In genomic region chr11:69604347-69604746, GRCm38 (mm10) we compare ENCODE assay signal across 8 mouse cellular contexts. TPM values are rescaled to one million over a fixed set of nuclear protein-coding genes. Genes with fewer than 3 reads are reported as not detected.
DNase-seq lines count a peak whose midpoint lies in the region; ATAC-seq and TF ChIP-seq lines count a peak whose summit lies in the region.

No protein-coding gene starts in this region.

- peak overlapping the region; percentile 78 for H3K4me3 ChIP-seq in cerebellum, adult 2 months (replicated peaks; ENCODE audit: insufficient read depth, low read depth, low read length)
- H3K4me3 ChIP-seq in lung, embryonic 16.5 days (ENCODE audit: low read length), result peak overlapping the region; percentile 52
- H3K4me3 ChIP-seq in limb, embryonic 13.5 days, result peak overlapping the region; percentile 64
- H3K4me3 ChIP-seq in stomach, embryonic 14.5 days (ENCODE audit: low read depth, low read length), result peak overlapping the region; percentile 62; the same call in 1 of the 2 replicates

- peak overlapping the region; percentile 90 for H3K4me2 ChIP-seq in lung, embryonic 16.5 days (ENCODE audit: low read depth, low read length)
- H3K4me2 ChIP-seq in limb, embryonic 13.5 days (replicated peaks), result peak overlapping the region; percentile 100
- H3K4me2 ChIP-seq in stomach, embryonic 14.5 days (replicated peaks; ENCODE audit: low read depth, low read length), result peak overlapping the region; percentile 100

- peak; percentile 45 to 57 for DNase-seq in cerebellum, adult 2 months
- no peak for DNase-seq in cerebellum, adult 9-11 months
- no peak for DNase-seq in lung, adult 18-20 months
- no peak for DNase-seq in thymus, postnatal 0 days (ENCODE audit: low spot score)
- no peak for DNase-seq in natural killer cell, adult 2 months (ENCODE audit: low spot score in 2 of 2)

- ATAC-seq in lung, embryonic 16.5 days (ENCODE audit: low read depth), result no peak
- ATAC-seq in limb, embryonic 13.5 days (ENCODE audit: low FRiP score, low read depth), result no peak
- no peak for ATAC-seq in stomach, embryonic 14.5 days (ENCODE audit: insufficient number of reproducible peaks, insufficient read depth, low FRiP score, low read depth)

- peak overlapping the region; percentile 97 for H3K27ac ChIP-seq in cerebellum, adult 2 months (ENCODE audit: insufficient read depth, low read length)
- H3K27ac ChIP-seq in lung, embryonic 16.5 days (ENCODE audit: low read length), result no peak overlapping the region
- no peak overlapping the region for H3K27ac ChIP-seq in limb, embryonic 13.5 days
- no peak overlapping the region for H3K27ac ChIP-seq in stomach, embryonic 14.5 days (ENCODE audit: low read length)

- H3K9ac ChIP-seq in lung, embryonic 16.5 days (ENCODE audit: low read length), result peak overlapping the region; percentile 68; the same call in 1 of the 2 replicates
- peak overlapping the region; percentile 80; the same call in 1 of the 2 replicates for H3K9ac ChIP-seq in limb, embryonic 13.5 days
- H3K9ac ChIP-seq in stomach, embryonic 14.5 days (replicated peaks; ENCODE audit: low read depth, low read length), result no peak overlapping the region

- TF ChIP-seq CTCF in cerebellum, adult 2 months (IDR thresholded peaks at IDR 0.05; ENCODE audit: borderline replicate concordance, insufficient read depth, low read depth, low read length), result no peak

- no peak for TF ChIP-seq POLR2A in cerebellum, adult 2 months (IDR thresholded peaks at IDR 0.05; ENCODE audit: borderline replicate concordance, insufficient read depth, low read length)

- 8% methylated on average over 3 of the region's 3 CpGs for WGBS in cerebellum, adult 2 months
- WGBS in lung, embryonic 16.5 days, result 53% methylated on average over 3 of the region's 3 CpGs
- WGBS in limb, embryonic 13.5 days, result 42% methylated on average over 3 of the region's 3 CpGs
- 59% methylated on average over 3 of the region's 3 CpGs for WGBS in stomach, embryonic 14.5 days

- H3K9me3 ChIP-seq in lung, embryonic 16.5 days (ENCODE audit: control insufficient read depth, low read length), result no peaks in the 10 kb centered on the region
- H3K9me3 ChIP-seq in limb, embryonic 13.5 days, result no peaks in the 10 kb centered on the region
- no peaks in the 10 kb centered on the region for H3K9me3 ChIP-seq in stomach, embryonic 14.5 days (ENCODE audit: control insufficient read depth, low read depth, low read length)

- peaks cover 28% of the 10 kb centered on the region for H3K4me1 ChIP-seq in cerebellum, adult 2 months (ENCODE audit: control insufficient read depth, insufficient read depth, low read length)
- peaks cover 32% of the 10 kb centered on the region for H3K4me1 ChIP-seq in lung, embryonic 16.5 days (replicated peaks; ENCODE audit: control insufficient read depth, insufficient read depth, low read length)
- H3K4me1 ChIP-seq in limb, embryonic 13.5 days, result peaks cover 28% of the 10 kb centered on the region
- H3K4me1 ChIP-seq in stomach, embryonic 14.5 days (ENCODE audit: control insufficient read depth, insufficient read depth, low read length), result peaks cover 27% of the 10 kb centered on the region

- H3K36me3 ChIP-seq in lung, embryonic 16.5 days (ENCODE audit: control insufficient read depth, insufficient read depth, low read length), result no peaks in the 10 kb centered on the region
- H3K36me3 ChIP-seq in limb, embryonic 13.5 days, result 0 out of 2 replicates have a peak, but pooled peaks cover 4% of the 10 kb centered on the region
- H3K36me3 ChIP-seq in stomach, embryonic 14.5 days (ENCODE audit: control insufficient read depth, insufficient read depth, low read length), result no peaks in the 10 kb centered on the region

- H3K27me3 ChIP-seq in cerebellum, adult 2 months (ENCODE audit: control insufficient read depth, insufficient read depth, low read length), result no peaks in the 10 kb centered on the region
- H3K27me3 ChIP-seq in lung, embryonic 16.5 days (ENCODE audit: control insufficient read depth, insufficient read depth, low read depth, low read length), result peaks cover 6% of the 10 kb centered on the region; the same call in 1 of the 2 replicates
- peaks cover 29% of the 10 kb centered on the region for H3K27me3 ChIP-seq in limb, embryonic 13.5 days
- no peaks in the 10 kb centered on the region for H3K27me3 ChIP-seq in stomach, embryonic 14.5 days (ENCODE audit: control insufficient read depth, insufficient read depth, low read length)

RNA-seq across cellular contexts. Expression of gene Atp1b2, which starts 1.4 kb away (rescaled TPM):
- polyA plus RNA-seq in cerebellum, adult 2 months (2012; rRNA removed), result 890 and 950 TPM in 2 replicates
- polyA plus RNA-seq in lung, embryonic 16.5 days (2015; fragmentation: Nextera tagmentation; extraction: Ambion mirVana), result 10.5 and 12.7 TPM in 2 replicates
- polyA plus RNA-seq in limb, embryonic 13.5 days (2015; fragmentation: Nextera tagmentation; extraction: Ambion mirVana), result 5.7 and 6.0 TPM in 2 replicates
- polyA plus RNA-seq in stomach, embryonic 14.5 days (2014; fragmentation: Nextera tagmentation; extraction: Ambion mirVana), result 8.8 and 10.0 TPM in 2 replicates
- 1.7 and 1.8 TPM in 2 replicates for polyA plus RNA-seq in thymus, postnatal 0 days (2015; fragmentation: Nextera tagmentation; extraction: Ambion mirVana)

RNA-seq across cellular contexts. Expression of gene Shbg, which starts 13.4 kb away (rescaled TPM):
- 0.11 TPM in 2 replicates for polyA plus RNA-seq in cerebellum, adult 2 months (2012; rRNA removed)
- polyA plus RNA-seq in lung, embryonic 16.5 days (2015; fragmentation: Nextera tagmentation; extraction: Ambion mirVana), result 0.15 TPM in 1 of 2 replicates, not detected in the other
- 0.22 TPM in 1 of 2 replicates, not detected in the other for polyA plus RNA-seq in limb, embryonic 13.5 days (2015; fragmentation: Nextera tagmentation; extraction: Ambion mirVana)
- not detected in 2 replicates for polyA plus RNA-seq in stomach, embryonic 14.5 days (2014; fragmentation: Nextera tagmentation; extraction: Ambion mirVana)
- 0.13 TPM in 1 of 2 replicates, not detected in the other for polyA plus RNA-seq in thymus, postnatal 0 days (2015; fragmentation: Nextera tagmentation; extraction: Ambion mirVana)

RNA-seq across cellular contexts. Expression of gene Sat2, which starts 17.5 kb away (rescaled TPM):
- polyA plus RNA-seq in cerebellum, adult 2 months (2012; rRNA removed), result 32.4 and 33.5 TPM in 2 replicates
- 15.2 and 19.2 TPM in 2 replicates for polyA plus RNA-seq in lung, embryonic 16.5 days (2015; fragmentation: Nextera tagmentation; extraction: Ambion mirVana)
- 24.1 and 28.0 TPM in 2 replicates for polyA plus RNA-seq in limb, embryonic 13.5 days (2015; fragmentation: Nextera tagmentation; extraction: Ambion mirVana)
- polyA plus RNA-seq in stomach, embryonic 14.5 days (2014; fragmentation: Nextera tagmentation; extraction: Ambion mirVana), result 17.5 and 18.7 TPM in 2 replicates
- polyA plus RNA-seq in thymus, postnatal 0 days (2015; fragmentation: Nextera tagmentation; extraction: Ambion mirVana), result 3.5 and 4.3 TPM in 2 replicates

RNA-seq across cellular contexts. Expression of gene Trp53, which starts 24.2 kb away (rescaled TPM):
- 34.7 and 35.6 TPM in 2 replicates for polyA plus RNA-seq in cerebellum, adult 2 months (2012; rRNA removed)
- polyA plus RNA-seq in lung, embryonic 16.5 days (2015; fragmentation: Nextera tagmentation; extraction: Ambion mirVana), result 141 and 154 TPM in 2 replicates
- 158 and 161 TPM in 2 replicates for polyA plus RNA-seq in limb, embryonic 13.5 days (2015; fragmentation: Nextera tagmentation; extraction: Ambion mirVana)
- polyA plus RNA-seq in stomach, embryonic 14.5 days (2014; fragmentation: Nextera tagmentation; extraction: Ambion mirVana), result 155 and 163 TPM in 2 replicates
- 138 and 165 TPM in 2 replicates for polyA plus RNA-seq in thymus, postnatal 0 days (2015; fragmentation: Nextera tagmentation; extraction: Ambion mirVana)

RNA-seq across cellular contexts. Expression of gene Wrap53, which starts 24.3 kb away (rescaled TPM):
- 18.6 and 18.8 TPM in 2 replicates for polyA plus RNA-seq in cerebellum, adult 2 months (2012; rRNA removed)
- polyA plus RNA-seq in lung, embryonic 16.5 days (2015; fragmentation: Nextera tagmentation; extraction: Ambion mirVana), result 26.2 and 29.2 TPM in 2 replicates
- 28.3 and 31.0 TPM in 2 replicates for polyA plus RNA-seq in limb, embryonic 13.5 days (2015; fragmentation: Nextera tagmentation; extraction: Ambion mirVana)
- polyA plus RNA-seq in stomach, embryonic 14.5 days (2014; fragmentation: Nextera tagmentation; extraction: Ambion mirVana), result 22.1 and 23.1 TPM in 2 replicates
- 27.0 and 30.6 TPM in 2 replicates for polyA plus RNA-seq in thymus, postnatal 0 days (2015; fragmentation: Nextera tagmentation; extraction: Ambion mirVana)

Comparison
In these comparisons a context has a peak if more than half of its experiments do, and no peak if none do; other contexts are left out.
1. DNase-seq: peak in cerebellum, adult 2 months (2 of 2); none in cerebellum, adult 9-11 months (single experiment), lung, adult 18-20 months (0 of 2), thymus, postnatal 0 days (single experiment) and natural killer cell, adult 2 months (0 of 2).
2. RNA of gene Atp1b2, which starts 1.4 kb away (polyA plus RNA-seq): 890 to 950 TPM in cerebellum, adult 2 months; 10.5 to 12.7 TPM in lung, embryonic 16.5 days, 8.8 to 10.0 TPM in stomach, embryonic 14.5 days, 5.7 to 6.0 TPM in limb, embryonic 13.5 days and 1.7 to 1.8 TPM in thymus, postnatal 0 days; every median in the first group is over 10 times any median in the second.
3. Peak in every context shown above with its lines, with median percentiles within 50 percentile points of each other: H3K4me3 ChIP-seq and H3K4me2 ChIP-seq.